ENCODE assay signal across 18 mouse cellular contexts in genomic region chr4:53591536-53591935, GRCm38 (mm10). TPM values are rescaled to one million over a fixed set of nuclear protein-coding genes. Genes with fewer than 3 reads are reported as not detected.
A peak's percentile ranks its signal among the peaks of the same experiment; 100 is the strongest.
DNase-seq lines count a peak whose midpoint lies in the region; ATAC-seq and TF ChIP-seq lines count a peak whose summit lies in the region.
"Had no signal": no experiment of that assay in that cellular context is flagged by ENCODE, and none has a peak within 500 bp of the region (broad histone marks: within the 10 kb centered on the region; RNA-seq: fewer than 3 reads in every experiment).

No protein-coding gene starts in this region.

- H3K9ac ChIP-seq in heart, adult 2 months (ENCODE audit: low read depth, low read length): no peak overlapping the region
- no peak overlapping the region for H3K9ac ChIP-seq in hindbrain, embryonic 13.5 days
- H3K9ac ChIP-seq in hindbrain, embryonic 12.5 days: no peak overlapping the region
- no peak overlapping the region for H3K9ac ChIP-seq in midbrain, embryonic 15.5 days
- H3K9ac ChIP-seq: limb, embryonic 12.5 days; liver, embryonic 13.5 days; lung, embryonic 15.5 days; midbrain, embryonic 12.5 days had no signal

- no peak overlapping the region for H3K4me2 ChIP-seq in hindbrain, embryonic 13.5 days
- H3K4me2 ChIP-seq in hindbrain, embryonic 12.5 days (replicated peaks): no peak overlapping the region
- H3K4me2 ChIP-seq in midbrain, embryonic 15.5 days: no peak overlapping the region
- H3K4me2 ChIP-seq: limb, embryonic 12.5 days; liver, embryonic 13.5 days; lung, embryonic 15.5 days; midbrain, embryonic 12.5 days had no signal

- no peaks in the 10 kb centered on the region for H3K9me3 ChIP-seq in hindbrain, embryonic 13.5 days
- no peaks in the 10 kb centered on the region for H3K9me3 ChIP-seq in hindbrain, embryonic 12.5 days (replicated peaks)
- H3K9me3 ChIP-seq in midbrain, embryonic 15.5 days: no peaks in the 10 kb centered on the region
- no peaks in the 10 kb centered on the region for H3K9me3 ChIP-seq in midbrain, embryonic 10.5 days (replicated peaks)
- H3K9me3 ChIP-seq: embryonic facial prominence, embryonic 10.5 days; limb, embryonic 12.5 days; liver, embryonic 13.5 days; lung, embryonic 15.5 days; midbrain, embryonic 12.5 days had no signal

- no peak for TF ChIP-seq EP300 in heart, adult 2 months (IDR thresholded peaks at IDR 0.05; ENCODE audit: insufficient read depth, low read depth, low read length)

- no peak; the same call in 1 of the 2 replicates for ATAC-seq in hindbrain, embryonic 13.5 days (ENCODE audit: low FRiP score)
- ATAC-seq in hindbrain, embryonic 12.5 days (ENCODE audit: low FRiP score): no peak
- ATAC-seq in midbrain, embryonic 15.5 days (replicated peaks): no peak

- H3K4me1 ChIP-seq in heart, adult 2 months (ENCODE audit: control insufficient read depth, insufficient read depth, low read length): peaks cover 16% of the 10 kb centered on the region
- peaks cover 11% of the 10 kb centered on the region; the same call in 1 of the 2 replicates for H3K4me1 ChIP-seq in hindbrain, embryonic 13.5 days (replicated peaks)
- H3K4me1 ChIP-seq in hindbrain, embryonic 12.5 days: no peaks in the 10 kb centered on the region
- H3K4me1 ChIP-seq in midbrain, embryonic 15.5 days: 0 out of 2 replicates have a peak, but pooled peaks cover 6% of the 10 kb centered on the region
- peaks cover 14% of the 10 kb centered on the region for H3K4me1 ChIP-seq in midbrain, embryonic 10.5 days
- H3K4me1 ChIP-seq in olfactory bulb, adult 2 months (ENCODE audit: control insufficient read depth, insufficient read depth, low read length): peaks cover 4% of the 10 kb centered on the region
- H3K4me1 ChIP-seq: limb, embryonic 12.5 days had no signal

- TF ChIP-seq POLR2A in heart, adult 2 months (IDR thresholded peaks at IDR 0.05; ENCODE audit: insufficient read depth, low read depth, low read length): no peak
- TF ChIP-seq POLR2A in olfactory bulb, adult 2 months (IDR thresholded peaks at IDR 0.05; ENCODE audit: insufficient read depth, low read depth, low read length): no peak

- WGBS in heart, adult 2 months: 71% methylated on average over 11 of the region's 11 CpGs
- 70% methylated on average over 11 of the region's 11 CpGs for WGBS in hindbrain, embryonic 13.5 days
- WGBS in hindbrain, embryonic 12.5 days: 78% methylated on average over 11 of the region's 11 CpGs
- WGBS in midbrain, embryonic 15.5 days: 76% methylated on average over 11 of the region's 11 CpGs
- 89% methylated on average over 11 of the region's 11 CpGs for WGBS in midbrain, embryonic 10.5 days
- 71% methylated on average over 11 of the region's 11 CpGs for WGBS in olfactory bulb, adult 2 months

- no peaks in the 10 kb centered on the region for H3K27me3 ChIP-seq in heart, adult 2 months (ENCODE audit: control insufficient read depth, insufficient read depth, low read length)
- no peaks in the 10 kb centered on the region for H3K27me3 ChIP-seq in hindbrain, embryonic 13.5 days
- H3K27me3 ChIP-seq in hindbrain, embryonic 12.5 days: no peaks in the 10 kb centered on the region
- no peaks in the 10 kb centered on the region for H3K27me3 ChIP-seq in midbrain, embryonic 15.5 days (replicated peaks)
- no peaks in the 10 kb centered on the region for H3K27me3 ChIP-seq in midbrain, embryonic 10.5 days (ENCODE audit: low read depth, poor library complexity, severe bottlenecking)
- H3K27me3 ChIP-seq: limb, embryonic 12.5 days; liver, embryonic 13.5 days; lung, embryonic 15.5 days; midbrain, embryonic 12.5 days had no signal

- intact Hi-C loops in heart, adult 2 months (cut with DNase I): loop anchor here (10.0 kb wide), 1 partner anchor 557 kb away; no protein-coding TSS in a partner anchor
- intact Hi-C loops in heart, postnatal 36 days (cut with DNase I): loop anchor here (5.0 kb wide), 1 partner anchor 209 kb away; no protein-coding TSS in a partner anchor

- TF ChIP-seq CTCF in heart, adult 2 months (IDR thresholded peaks at IDR 0.05): no peak
- TF ChIP-seq CTCF in olfactory bulb, adult 2 months (IDR thresholded peaks at IDR 0.05; ENCODE audit: insufficient read depth, low read depth, low read length): no peak

- peaks cover 5% of the 10 kb centered on the region for H3K36me3 ChIP-seq in heart, adult 2 months (ENCODE audit: control insufficient read depth, insufficient read depth, low read length)
- H3K36me3 ChIP-seq in hindbrain, embryonic 13.5 days: no peaks in the 10 kb centered on the region
- no peaks in the 10 kb centered on the region for H3K36me3 ChIP-seq in hindbrain, embryonic 12.5 days
- no peaks in the 10 kb centered on the region for H3K36me3 ChIP-seq in midbrain, embryonic 15.5 days (replicated peaks)
- no peaks in the 10 kb centered on the region for H3K36me3 ChIP-seq in midbrain, embryonic 10.5 days
- H3K36me3 ChIP-seq: embryonic facial prominence, embryonic 10.5 days; limb, embryonic 12.5 days; liver, embryonic 13.5 days; lung, embryonic 15.5 days; midbrain, embryonic 12.5 days had no signal

- no peaks in the 10 kb centered on the region for H3K79me2 ChIP-seq in heart, adult 2 months (replicated peaks; ENCODE audit: control insufficient read depth, insufficient read depth, low read length)

- no peak for DNase-seq in heart, adult 2 months
- no peak for DNase-seq in heart, postnatal 36 days
- no peak for DNase-seq in midbrain, embryonic 10.5 days (ENCODE audit: low spot score)
- no peak for DNase-seq in right cerebral cortex, postnatal 4 days
- DNase-seq: B cell, adult 2 months; cerebellum, adult 9-10 months; gastrocnemius, postnatal 36 days; liver, embryonic 13.5 days; spleen, adult 18-20 months had no signal

- peak overlapping the region; percentile 80 for H3K27ac ChIP-seq in heart, adult 2 months
- peak overlapping the region; percentile 44; the same call in 1 of the 2 replicates for H3K27ac ChIP-seq in hindbrain, embryonic 13.5 days
- no peak overlapping the region for H3K27ac ChIP-seq in hindbrain, embryonic 12.5 days
- H3K27ac ChIP-seq in midbrain, embryonic 15.5 days: peak overlapping the region; percentile 15; the same call in 1 of the 2 replicates
- H3K27ac ChIP-seq in midbrain, embryonic 10.5 days (replicated peaks): no peak overlapping the region
- H3K27ac ChIP-seq in olfactory bulb, adult 2 months (ENCODE audit: insufficient read depth, low read depth, low read length): 0 out of 2 replicates have a peak overlapping the region, but pooled peaks have one; percentile 34
- H3K27ac ChIP-seq: embryonic facial prominence, embryonic 10.5 days; limb, embryonic 12.5 days; liver, embryonic 13.5 days; lung, embryonic 15.5 days; midbrain, embryonic 12.5 days had no signal

- H3K4me3 ChIP-seq in heart, adult 2 months: peak overlapping the region; percentile 2; the same call in 1 of the 2 replicates
- H3K4me3 ChIP-seq in hindbrain, embryonic 13.5 days: no peak overlapping the region
- no peak overlapping the region for H3K4me3 ChIP-seq in hindbrain, embryonic 12.5 days
- H3K4me3 ChIP-seq in midbrain, embryonic 15.5 days: no peak overlapping the region
- H3K4me3 ChIP-seq in midbrain, embryonic 10.5 days: no peak overlapping the region
- no peak overlapping the region for H3K4me3 ChIP-seq in olfactory bulb, adult 2 months (ENCODE audit: insufficient read depth, low read depth, low read length)
- H3K4me3 ChIP-seq: embryonic facial prominence, embryonic 10.5 days; limb, embryonic 12.5 days; liver, embryonic 13.5 days; lung, embryonic 15.5 days; midbrain, embryonic 12.5 days; myocyte had no signal

RNA-seq across cellular contexts. Expression of gene Fsd1l, which starts 39.7 kb away (rescaled TPM):
- 10 to 100 TPM; 48.7 to 48.9 TPM for total RNA-seq in heart, adult 2 months (2021)
- 5.8 and 15.8 TPM in 2 replicates for polyA plus RNA-seq in heart, adult 2 months (2012; rRNA removed)
- 10 to 100 TPM; 43.6 to 47.7 TPM for total RNA-seq in heart, postnatal 36 days (2021)
- polyA plus RNA-seq in hindbrain, embryonic 13.5 days (2015; fragmentation: Nextera tagmentation; extraction: Ambion mirVana): 38.1 and 42.0 TPM in 2 replicates
- 29.9 and 34.0 TPM in 2 replicates for polyA plus RNA-seq in hindbrain, embryonic 12.5 days (2016; fragmentation: Nextera tagmentation; extraction: Ambion mirVana)
- 35.4 and 42.7 TPM in 2 replicates for polyA plus RNA-seq in midbrain, embryonic 15.5 days (2015; fragmentation: Nextera tagmentation; extraction: Ambion mirVana)
- 28.1 and 29.2 TPM in 2 replicates for polyA plus RNA-seq in midbrain, embryonic 10.5 days (2016; fragmentation: Nextera tagmentation; extraction: Ambion mirVana)
- polyA plus RNA-seq in olfactory bulb, adult 2 months (2012; ENCODE audit: insufficient read depth, insufficient read length, low replicate concordance, missing spikeins): not detected in 2 replicates

Comparison
In these comparisons a context has a peak if more than half of its experiments do, and no peak if none do; other contexts are left out.
1. H3K27ac ChIP-seq: peak in heart, adult 2 months (single experiment), hindbrain, embryonic 13.5 days (single experiment), midbrain, embryonic 15.5 days (single experiment) and olfactory bulb, adult 2 months (single experiment); none in hindbrain, embryonic 12.5 days (single experiment) and midbrain, embryonic 10.5 days (single experiment).